Mouse (Mus musculus) limb, embryonic 14.5 days (tissue): ENCODE data around the gene Rp9. TPM values are rescaled to one million over a fixed set of nuclear protein-coding genes. Genes with fewer than 3 reads are reported as not detected.

Experiments used
- ATAC-seq: fragments of 200-750 bp; cut with Nextera tagmentation; 2 replicates; pipeline ENCODE4 v1.8.0; 2017; ENCODE audit warnings: low read depth, moderate number of reproducible peaks, moderate TSS enrichment; ENCODE audit not compliant: low FRiP score
- DNase-seq: peaks from one replicate; pipeline ENCODE4 v3.0.0-alpha.2; 2015; ENCODE audit warnings: low spot score
- H3K27ac ChIP-seq: fragments of 300-500 bp; sonication (generic); replicated peaks from 2 replicates; pipeline ENCODE4 v1.5.1; 2014; ENCODE audit warnings: low read depth, mild to moderate bottlenecking, low read length, moderate library complexity, mixed read lengths
- H3K27me3 ChIP-seq: fragments of 300-500 bp; sonication (generic); 2 replicates; pipeline ENCODE4 v1.6.1; 2014; ENCODE audit warnings: low read length, mixed read lengths; ENCODE audit not compliant: control insufficient read depth, insufficient read depth
- H3K36me3 ChIP-seq: fragments of 300-500 bp; sonication (generic); 2 replicates; pipeline ENCODE4 v1.6.1; 2014; ENCODE audit warnings: mild to moderate bottlenecking, low read length, moderate library complexity, mixed read lengths; ENCODE audit not compliant: control insufficient read depth, insufficient read depth
- H3K4me1 ChIP-seq: fragments of 300-500 bp; sonication (generic); 2 replicates; pipeline ENCODE4 v1.6.1; 2014; ENCODE audit warnings: antibody characterized with exemption, low read length, mixed read lengths; ENCODE audit not compliant: control insufficient read depth, insufficient read depth
- H3K4me2 ChIP-seq: fragments of 300-500 bp; sonication (generic); replicated peaks from 2 replicates; pipeline ENCODE4 v1.6.1; 2014; ENCODE audit warnings: low read depth, mild to moderate bottlenecking, low read length, moderate library complexity; ENCODE audit not compliant: severe bottlenecking
- H3K4me3 ChIP-seq: fragments of 300-500 bp; sonication (generic); replicated peaks from 2 replicates; pipeline ENCODE4 v1.5.1; 2014; ENCODE audit warnings: low read length
- H3K9ac ChIP-seq: fragments of 300-500 bp; sonication (generic); 2 replicates; pipeline ENCODE4 v1.6.1; 2014; ENCODE audit warnings: mild to moderate bottlenecking, low read depth, low read length, moderate library complexity; ENCODE audit not compliant: severe bottlenecking
- H3K9me3 ChIP-seq: fragments of 300-500 bp; sonication (generic); 2 replicates; pipeline ENCODE4 v1.6.1; 2016; ENCODE audit warnings: low read length; ENCODE audit not compliant: control insufficient read depth
- POLR2A ChIP-seq: fragments of 200-500 bp; IDR thresholded peaks from 2 replicates; pipeline ENCODE4 v1.8.0; 2012; ENCODE audit warnings: inconsistent platforms, mild to moderate bottlenecking, moderate library complexity, borderline replicate concordance; ENCODE audit not compliant: insufficient read depth, insufficient read length; ENCODE audit errors: extremely low read depth
- WGBS: fragments of 180-500 bp; shearing (Covaris S2); extraction: QIAGEN DNeasy Blood & Tissue Kit; methylation state at CpG from one replicate; pipeline ENCODE4 v1.1.7; 2014; 5-methylcytosine and 5-hydroxymethylcytosine counted together
- polyA plus RNA-seq, 2 experiments: library from polyadenylated mRNA; depleted of rRNA in 1 of 2; stranded (reverse) in 1 of 2; unstranded in 1 of 2; fragments of >200 nt; fragmentation: Nextera tagmentation in 1 of 2; extraction: Ambion mirVana in 1 of 2; gene quantifications; 2 replicates each; pipeline versions ENCODE4 v1.2.1 to v1.2.3; 2012 to 2014

The Rp9 gene
- polyA plus RNA-seq, 2 experiments: 69.4 to 89.7 TPM

DNA sequence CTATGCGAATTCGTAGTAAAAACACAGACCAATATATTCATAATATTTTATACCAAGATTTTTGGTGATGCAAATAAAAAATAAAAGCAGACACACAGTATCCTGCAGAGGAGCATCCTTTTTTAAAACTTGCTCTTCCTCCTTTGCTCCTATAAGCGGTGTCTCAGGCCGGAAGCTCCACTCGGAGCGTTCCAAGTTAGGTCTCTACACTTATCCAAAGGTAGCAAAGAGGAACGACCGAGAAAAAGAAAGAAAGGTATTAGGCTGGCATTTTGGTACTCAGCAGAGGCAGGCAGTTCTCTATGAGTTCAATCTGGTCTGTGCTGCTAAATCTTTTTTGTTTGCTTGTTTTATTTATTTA is 664 bp downstream of the Rp9 start:
- DNase-seq (no peak), ATAC-seq (no peak)
- 76% methylated on average over 8 of the region's 8 CpGs for WGBS
- H3K27ac ChIP-seq: no peak overlapping the region
- H3K4me1 ChIP-seq: no peaks in the 10 kb centered on the region
- no peaks in the 10 kb centered on the region for H3K27me3 ChIP-seq
- TF ChIP-seq POLR2A: no peak
- no peaks in the 10 kb centered on the region for H3K9me3 ChIP-seq
- peaks cover 12% of the 10 kb centered on the region for H3K36me3 ChIP-seq
- no peak overlapping the region for H3K9ac ChIP-seq
- H3K4me2 ChIP-seq: no peak overlapping the region
- no peak overlapping the region for H3K4me3 ChIP-seq

DNA sequence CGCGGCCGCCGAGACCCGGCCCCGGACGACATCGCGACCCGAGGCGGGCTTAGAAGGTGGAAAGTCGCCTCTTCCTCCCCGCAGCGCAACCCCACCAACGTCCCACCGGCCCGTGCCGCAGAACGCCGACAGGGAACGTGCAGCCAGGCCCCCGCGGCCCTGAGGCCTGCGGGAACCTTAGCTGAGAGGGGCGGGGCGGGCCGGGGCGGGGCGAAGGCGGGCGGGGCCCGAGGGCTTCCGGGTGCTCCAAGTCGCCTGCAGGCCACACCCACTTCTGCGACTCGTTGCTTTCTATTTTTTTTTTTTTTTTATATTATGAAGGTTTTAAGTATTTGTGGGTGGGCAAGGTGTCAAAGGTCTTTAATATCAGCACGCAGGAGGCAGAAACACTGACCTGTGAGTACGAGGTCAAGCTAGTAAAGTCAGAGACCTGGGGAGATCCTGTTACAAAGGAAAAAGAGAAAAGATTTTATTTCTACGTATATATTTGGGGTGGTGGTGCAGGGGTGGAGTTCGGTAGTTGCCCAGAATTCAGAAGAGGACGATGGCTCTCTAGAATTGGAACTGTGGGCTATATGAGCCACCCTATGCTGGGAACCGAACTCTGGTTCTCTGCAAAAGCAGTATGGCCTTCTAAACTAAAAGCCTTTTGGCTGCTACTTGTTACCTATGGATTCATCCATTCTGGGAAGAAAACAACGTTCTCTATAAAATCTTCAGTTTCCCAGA is 1.2 kb downstream of the Rp9 start:
- H3K27ac ChIP-seq: peak overlapping the region; percentile 90
- H3K9me3 ChIP-seq: no peaks in the 10 kb centered on the region
- 3% methylated on average over 36 of the region's 43 CpGs for WGBS
- peak overlapping the region; percentile 91 for H3K9ac ChIP-seq
- H3K4me3 ChIP-seq: peak overlapping the region; percentile 93
- H3K36me3 ChIP-seq: peaks cover 12% of the 10 kb centered on the region
- no peaks in the 10 kb centered on the region for H3K27me3 ChIP-seq
- peak; percentile 84 for DNase-seq
- H3K4me2 ChIP-seq: peak overlapping the region; percentile 65
- TF ChIP-seq POLR2A: peak; percentile 97
- ATAC-seq: peak; percentile 93
- no peaks in the 10 kb centered on the region for H3K4me1 ChIP-seq

DNA sequence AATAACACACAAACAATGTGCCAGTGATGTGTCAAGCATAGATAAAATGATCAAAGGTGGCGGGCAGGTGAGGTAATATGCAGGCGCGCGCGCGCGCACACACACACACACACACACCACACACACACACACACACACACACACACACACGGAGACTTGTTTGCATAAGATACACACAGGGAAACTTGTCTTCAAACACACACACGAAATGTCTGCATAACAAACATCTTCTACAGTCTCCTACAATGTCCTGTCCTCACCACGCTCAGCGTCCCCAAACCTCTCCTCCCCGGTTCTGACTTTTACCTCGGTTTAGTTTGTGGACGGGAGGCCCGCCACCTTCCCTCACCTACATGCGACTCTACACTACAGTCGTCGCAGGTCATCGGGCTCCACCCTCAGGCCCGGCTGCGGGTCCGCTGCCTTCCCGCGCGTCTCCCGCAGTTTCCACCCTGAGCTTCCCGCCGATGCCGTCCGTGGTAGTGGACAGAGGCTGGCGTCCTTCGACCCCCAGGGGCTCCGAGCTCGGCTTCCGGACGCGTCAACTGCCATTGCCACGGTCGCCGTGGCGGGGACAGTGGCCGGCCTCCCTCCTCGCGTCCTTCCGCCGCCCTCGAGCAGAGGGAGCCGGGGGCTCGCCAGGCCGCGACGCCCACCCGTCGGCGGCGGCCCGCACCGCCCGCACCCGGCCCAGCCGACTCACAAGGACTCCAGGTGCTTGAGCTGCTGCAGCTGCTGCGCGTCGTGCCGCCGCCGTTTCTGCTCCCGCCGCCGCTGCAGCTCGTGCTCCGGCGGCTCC is 2.0 kb downstream of the Rp9 start:
- DNase-seq (peak; percentile 23), ATAC-seq (peak; percentile 80)
- WGBS: under 1% methylated on average over 53 of the region's 73 CpGs
- Histone ChIP-seq H3K4me3 (peak overlapping the region; percentile 93), H3K27ac (peak overlapping the region; percentile 90), H3K27me3 (no peaks in the 10 kb centered on the region), H3K9ac (peak overlapping the region; percentile 91), H3K4me2 (peak overlapping the region; percentile 65), H3K36me3 (peaks cover 12% of the 10 kb centered on the region), H3K4me1 (no peaks in the 10 kb centered on the region), H3K9me3 (no peaks in the 10 kb centered on the region)
- no peak for TF ChIP-seq POLR2A

DNA sequence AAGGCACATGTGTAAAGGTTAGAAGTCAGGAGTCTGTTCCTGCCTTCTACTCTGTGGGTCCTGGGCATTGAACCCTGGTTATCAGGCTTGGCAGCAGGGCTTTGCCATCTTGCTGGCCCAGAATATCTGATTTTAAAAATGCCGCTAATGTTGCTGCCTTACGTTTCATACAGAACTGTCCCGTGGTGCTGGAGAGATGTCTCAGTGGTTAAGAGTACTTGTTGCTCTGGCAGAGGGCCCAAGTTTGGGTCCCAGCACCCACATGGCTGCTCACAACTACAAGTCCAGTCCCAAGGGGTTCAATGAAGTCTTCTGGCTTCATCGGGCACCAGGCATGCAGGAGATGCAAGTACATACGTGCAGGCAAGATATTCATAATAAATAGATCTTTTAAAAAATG is 3.3 kb downstream of the Rp9 start:
- no peak for TF ChIP-seq POLR2A
- ATAC-seq (no peak), DNase-seq (no peak)
- Histone ChIP-seq H3K36me3 (peaks cover 22% of the 10 kb centered on the region), H3K27me3 (no peaks in the 10 kb centered on the region), H3K27ac (no peak overlapping the region), H3K4me2 (no peak overlapping the region), H3K4me1 (no peaks in the 10 kb centered on the region), H3K9ac (no peak overlapping the region), H3K4me3 (no peak overlapping the region), H3K9me3 (no peaks in the 10 kb centered on the region)
- 95% methylated on average over 5 of the region's 5 CpGs for WGBS

DNA sequence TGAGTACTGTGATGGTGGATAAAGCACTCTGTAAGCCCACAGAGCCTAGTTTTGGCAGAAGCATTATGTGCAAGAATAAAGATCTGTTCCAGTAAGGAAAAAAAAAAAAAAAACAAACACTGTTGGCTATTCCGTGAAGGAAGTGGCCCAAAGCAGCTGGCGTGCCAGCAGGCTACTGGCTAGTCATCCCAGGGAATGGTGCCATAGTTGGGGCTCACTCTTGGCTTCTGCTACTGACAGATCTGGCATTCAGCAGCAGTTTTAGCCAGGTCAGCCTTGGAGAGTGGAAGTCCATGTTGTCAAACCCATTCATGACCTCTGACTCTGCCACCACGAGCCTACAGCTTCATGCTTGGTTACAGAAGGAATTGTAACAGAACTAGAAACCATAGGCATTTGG is 7.6 kb downstream of the Rp9 start:
- TF ChIP-seq POLR2A: no peak
- Histone ChIP-seq H3K4me2 (no peak overlapping the region), H3K27ac (no peak overlapping the region), H3K9ac (no peak overlapping the region), H3K4me3 (no peak overlapping the region), H3K9me3 (no peaks in the 10 kb centered on the region), H3K27me3 (no peaks in the 10 kb centered on the region), H3K4me1 (no peaks in the 10 kb centered on the region), H3K36me3 (peaks cover 34% of the 10 kb centered on the region)
- 91% methylated on average over 3 of the region's 3 CpGs for WGBS
- no peak for DNase-seq
- ATAC-seq: no peak
